ENCODE assay signal across 13 mouse cellular contexts in genomic region chr1:162225621-162226147, GRCm38 (mm10).
DNase-seq lines count a peak whose midpoint lies in the region; ATAC-seq and TF ChIP-seq lines count a peak whose summit lies in the region.
"Had no signal": no experiment of that assay in that cellular context is flagged by ENCODE, and none has a peak within 500 bp of the region (broad histone marks: within the 10 kb centered on the region; RNA-seq: fewer than 3 reads in every experiment).

No protein-coding gene starts in this region.

- H3K4me1 ChIP-seq in heart, embryonic 14.5 days (ENCODE audit: control insufficient read depth in 2 of 2, insufficient read depth in 2 of 2, low read length in 2 of 2): peaks cover 3 to 8% of the 10 kb centered on the region in 2 experiments; a peak in 2 of 4 replicates
- peaks cover 13% of the 10 kb centered on the region for H3K4me1 ChIP-seq in lung, embryonic 16.5 days (replicated peaks; ENCODE audit: control insufficient read depth, insufficient read depth, low read length)
- no peaks in the 10 kb centered on the region for H3K4me1 ChIP-seq in lung, adult 2 months (ENCODE audit: control insufficient read depth, insufficient read depth, low read length)
- H3K4me1 ChIP-seq in intestine, embryonic 14.5 days (replicated peaks; ENCODE audit: control insufficient read depth, insufficient read depth, low read length): peaks cover 4% of the 10 kb centered on the region; the same call in 1 of the 2 replicates
- peaks cover 6% of the 10 kb centered on the region; the same call in 1 of the 2 replicates for H3K4me1 ChIP-seq in stomach, embryonic 16.5 days (ENCODE audit: control insufficient read depth, insufficient read depth, low read length)
- no peaks in the 10 kb centered on the region for H3K4me1 ChIP-seq in midbrain, postnatal 0 days (ENCODE audit: insufficient read depth, low read length)
- H3K4me1 ChIP-seq: hindbrain, embryonic 10.5 days; liver, embryonic 13.5 days; neural tube, embryonic 12.5 days had no signal

- no peak for TF ChIP-seq POLR2A in lung, adult 2 months (IDR thresholded peaks at IDR 0.05; ENCODE audit: borderline replicate concordance, extremely low read depth, low read depth, low read length)

- ATAC-seq in heart, embryonic 14.5 days (ENCODE audit: insufficient number of reproducible peaks, insufficient read depth, low FRiP score, low read depth): no peak
- peak; percentile 60 for ATAC-seq in lung, embryonic 16.5 days (ENCODE audit: low read depth)
- no peak; the same call in 1 of the 2 replicates for ATAC-seq in intestine, embryonic 14.5 days (replicated peaks; ENCODE audit: low FRiP score, low TSS enrichment, low read depth)
- ATAC-seq in stomach, embryonic 16.5 days (ENCODE audit: insufficient read depth, low FRiP score): peak; percentile 37; the same call in 1 of the 2 replicates
- no peak for ATAC-seq in midbrain, postnatal 0 days (ENCODE audit: low FRiP score)

- peak overlapping the region; percentile 24 to 27; a peak in 2 of 4 replicates for H3K27ac ChIP-seq in heart, embryonic 14.5 days (replicated peaks in 1 of 2; ENCODE audit: control insufficient read depth in 1 of 2, insufficient read depth in 1 of 2, low read depth in 2 of 2, low read length in 2 of 2)
- peak overlapping the region; percentile 56 for H3K27ac ChIP-seq in lung, embryonic 16.5 days (ENCODE audit: low read length)
- H3K27ac ChIP-seq in intestine, embryonic 14.5 days (ENCODE audit: low read depth): peak overlapping the region; percentile 71
- H3K27ac ChIP-seq in stomach, embryonic 16.5 days (ENCODE audit: low read length): peak overlapping the region; percentile 73
- H3K27ac ChIP-seq in midbrain, postnatal 0 days (ENCODE audit: low read depth, low read length): no peak overlapping the region
- H3K27ac ChIP-seq: hindbrain, embryonic 10.5 days; liver, embryonic 13.5 days; midbrain, embryonic 10.5 days; neural tube, embryonic 12.5 days had no signal

- no peaks in the 10 kb centered on the region for H3K27me3 ChIP-seq in heart, embryonic 14.5 days (ENCODE audit: control insufficient read depth, insufficient read depth, low read length)
- H3K27me3 ChIP-seq in lung, embryonic 16.5 days (ENCODE audit: control insufficient read depth, insufficient read depth, low read depth, low read length): no peaks in the 10 kb centered on the region
- H3K27me3 ChIP-seq in intestine, embryonic 14.5 days (replicated peaks; ENCODE audit: control insufficient read depth, insufficient read depth, low read length): no peaks in the 10 kb centered on the region
- no peaks in the 10 kb centered on the region for H3K27me3 ChIP-seq in stomach, embryonic 16.5 days (ENCODE audit: control insufficient read depth, insufficient read depth, low read length)
- H3K27me3 ChIP-seq in midbrain, postnatal 0 days (ENCODE audit: insufficient read depth, low read length): no peaks in the 10 kb centered on the region
- H3K27me3 ChIP-seq: liver, embryonic 13.5 days; neural tube, embryonic 12.5 days had no signal

- DNase-seq in heart, postnatal 25 days (ENCODE audit: low spot score): no peak
- no peak for DNase-seq in lung, adult 2 months
- no peak for DNase-seq in intestine, embryonic 14.5 days (ENCODE audit: low spot score)
- no peak for DNase-seq in frontal cortex, postnatal 36 days (ENCODE audit: low spot score in 2 of 2)
- DNase-seq in midbrain, postnatal 0 days (ENCODE audit: low spot score): no peak
- DNase-seq: liver, embryonic 13.5 days; thymus, adult 2 months had no signal

- TF ChIP-seq CTCF in lung, adult 2 months (IDR thresholded peaks at IDR 0.05; ENCODE audit: insufficient read depth, low read length): no peak
- TF ChIP-seq CTCF in midbrain, postnatal 0 days (IDR thresholded peaks at IDR 0.05): no peak

- H3K9ac ChIP-seq in heart, embryonic 14.5 days (ENCODE audit: low read length): no peak overlapping the region
- peak overlapping the region; percentile 13; the same call in 1 of the 2 replicates for H3K9ac ChIP-seq in lung, embryonic 16.5 days (ENCODE audit: low read length)
- no peak overlapping the region for H3K9ac ChIP-seq in intestine, embryonic 14.5 days (ENCODE audit: low read length)
- H3K9ac ChIP-seq in stomach, embryonic 16.5 days (ENCODE audit: low read length): peak overlapping the region; percentile 55
- no peak overlapping the region for H3K9ac ChIP-seq in midbrain, postnatal 0 days (replicated peaks; ENCODE audit: low read length, poor library complexity, severe bottlenecking)
- H3K9ac ChIP-seq: liver, embryonic 13.5 days; neural tube, embryonic 12.5 days had no signal

- no peak overlapping the region for H3K4me3 ChIP-seq in heart, embryonic 14.5 days (ENCODE audit: control insufficient read depth in 1 of 2, insufficient read depth in 1 of 2, low read depth in 1 of 2, low read length in 2 of 2)
- H3K4me3 ChIP-seq in lung, embryonic 16.5 days (ENCODE audit: low read length): no peak overlapping the region
- no peak overlapping the region for H3K4me3 ChIP-seq in lung, adult 2 months (replicated peaks; ENCODE audit: extremely low read depth, low read depth, low read length)
- no peak overlapping the region for H3K4me3 ChIP-seq in intestine, embryonic 14.5 days (ENCODE audit: low read depth, low read length)
- no peak overlapping the region for H3K4me3 ChIP-seq in stomach, embryonic 16.5 days (replicated peaks; ENCODE audit: low read length)
- H3K4me3 ChIP-seq in midbrain, postnatal 0 days (ENCODE audit: low read depth, low read length): no peak overlapping the region
- H3K4me3 ChIP-seq: hindbrain, embryonic 10.5 days; liver, embryonic 13.5 days; midbrain, embryonic 10.5 days; neural tube, embryonic 12.5 days had no signal

- WGBS in heart, embryonic 14.5 days: 52% methylated on average over 7 of the region's 7 CpGs
- 24% methylated on average over 7 of the region's 7 CpGs for WGBS in lung, embryonic 16.5 days
- WGBS in lung, adult 2 months: 56% methylated on average over 7 of the region's 7 CpGs
- WGBS in intestine, embryonic 14.5 days: 29% methylated on average over 7 of the region's 7 CpGs
- WGBS in stomach, embryonic 16.5 days: 32% methylated on average over 7 of the region's 7 CpGs
- WGBS in midbrain, postnatal 0 days: 68% methylated on average over 7 of the region's 7 CpGs

- H3K4me2 ChIP-seq in heart, embryonic 14.5 days (ENCODE audit: low read length): no peak overlapping the region
- H3K4me2 ChIP-seq in lung, embryonic 16.5 days (ENCODE audit: low read depth, low read length): peak overlapping the region; percentile 18; the same call in 1 of the 2 replicates
- no peak overlapping the region for H3K4me2 ChIP-seq in intestine, embryonic 14.5 days (ENCODE audit: low read length)
- no peak overlapping the region for H3K4me2 ChIP-seq in stomach, embryonic 16.5 days (ENCODE audit: low read depth, low read length)
- no peak overlapping the region for H3K4me2 ChIP-seq in midbrain, postnatal 0 days (ENCODE audit: low read depth, low read length, poor library complexity, severe bottlenecking)
- H3K4me2 ChIP-seq: liver, embryonic 13.5 days; neural tube, embryonic 12.5 days had no signal

- H3K9me3 ChIP-seq in heart, embryonic 14.5 days (ENCODE audit: control insufficient read depth, low read length): no peaks in the 10 kb centered on the region
- no peaks in the 10 kb centered on the region for H3K9me3 ChIP-seq in lung, embryonic 16.5 days (ENCODE audit: control insufficient read depth, low read length)
- no peaks in the 10 kb centered on the region for H3K9me3 ChIP-seq in intestine, embryonic 14.5 days (ENCODE audit: control insufficient read depth, low read length)
- H3K9me3 ChIP-seq in stomach, embryonic 16.5 days (replicated peaks; ENCODE audit: control insufficient read depth, low read length): no peaks in the 10 kb centered on the region
- no peaks in the 10 kb centered on the region for H3K9me3 ChIP-seq in midbrain, postnatal 0 days (ENCODE audit: low read length)
- H3K9me3 ChIP-seq: hindbrain, embryonic 10.5 days; liver, embryonic 13.5 days; midbrain, embryonic 10.5 days; neural tube, embryonic 12.5 days had no signal

- intact Hi-C loops in heart, postnatal 25 days (cut with DNase I): no loop called here

- peaks cover 6% of the 10 kb centered on the region; the same call in 1 of the 2 replicates for H3K36me3 ChIP-seq in heart, embryonic 14.5 days (ENCODE audit: control insufficient read depth, insufficient read depth, low read length)
- no peaks in the 10 kb centered on the region for H3K36me3 ChIP-seq in lung, embryonic 16.5 days (ENCODE audit: control insufficient read depth, insufficient read depth, low read length)
- peaks cover 10% of the 10 kb centered on the region for H3K36me3 ChIP-seq in intestine, embryonic 14.5 days (ENCODE audit: control insufficient read depth, insufficient read depth, low read length)
- no peaks in the 10 kb centered on the region for H3K36me3 ChIP-seq in stomach, embryonic 16.5 days (ENCODE audit: control insufficient read depth, insufficient read depth, low read length)
- no peaks in the 10 kb centered on the region; the same call in 1 of the 2 replicates for H3K36me3 ChIP-seq in midbrain, postnatal 0 days (ENCODE audit: insufficient read depth, low read length)
- H3K36me3 ChIP-seq: hindbrain, embryonic 10.5 days; liver, embryonic 13.5 days; midbrain, embryonic 10.5 days; neural tube, embryonic 12.5 days had no signal

Comparison
In these comparisons a context has a peak if more than half of its experiments do, and no peak if none do; other contexts are left out.
1. ATAC-seq: peak in lung, embryonic 16.5 days (single experiment) and stomach, embryonic 16.5 days (single experiment); none in heart, embryonic 14.5 days (single experiment), intestine, embryonic 14.5 days (single experiment) and midbrain, postnatal 0 days (single experiment).
2. H3K9ac ChIP-seq: peak in lung, embryonic 16.5 days (single experiment) and stomach, embryonic 16.5 days (single experiment); none in heart, embryonic 14.5 days (single experiment), intestine, embryonic 14.5 days (single experiment) and midbrain, postnatal 0 days (single experiment).